Mouse (Mus musculus) stomach, embryonic 14.5 days (tissue): ENCODE data around the gene Styk1. TPM values are rescaled to one million over a fixed set of nuclear protein-coding genes. Genes with fewer than 3 reads are reported as not detected.
A peak's percentile ranks its signal among the peaks of the same experiment; 100 is the strongest.

Experiments
- ATAC-seq: fragments of 200-750 bp; cut with Nextera tagmentation; 2 replicates; pipeline ENCODE4 v1.8.0; 2017; ENCODE audit warnings: low read depth, moderate TSS enrichment; ENCODE audit not compliant: insufficient number of reproducible peaks, insufficient read depth, low FRiP score
- H3K27ac ChIP-seq: fragments of 300-500 bp; sonication (generic); 2 replicates; pipeline ENCODE4 v1.5.1; 2014; ENCODE audit warnings: mild to moderate bottlenecking, low read length, moderate library complexity, mixed read lengths
- H3K27me3 ChIP-seq: fragments of 300-500 bp; sonication (generic); 2 replicates; pipeline ENCODE4 v1.6.1; 2014; ENCODE audit warnings: low read length, control low read depth, mixed read lengths; ENCODE audit not compliant: control insufficient read depth, insufficient read depth
- H3K36me3 ChIP-seq: fragments of 300-500 bp; sonication (generic); 2 replicates; pipeline ENCODE4 v1.6.1; 2014; ENCODE audit warnings: mild to moderate bottlenecking, control low read depth, low read length, moderate library complexity, mixed read lengths; ENCODE audit not compliant: control insufficient read depth, insufficient read depth
- H3K4me1 ChIP-seq: fragments of 300-500 bp; sonication (generic); 2 replicates; pipeline ENCODE4 v1.6.1; 2014; ENCODE audit warnings: low read length, control low read depth, mixed read lengths; ENCODE audit not compliant: control insufficient read depth, insufficient read depth
- H3K4me2 ChIP-seq: fragments of 300-500 bp; sonication (generic); replicated peaks from 2 replicates; pipeline ENCODE4 v1.6.1; 2014; ENCODE audit warnings: low read depth, low read length, control low read depth
- H3K4me3 ChIP-seq: fragments of 300-500 bp; sonication (generic); 2 replicates; pipeline ENCODE4 v1.5.1; 2014; ENCODE audit warnings: low read depth, low read length, control low read depth
- H3K9ac ChIP-seq: fragments of 300-500 bp; sonication (generic); replicated peaks from 2 replicates; pipeline ENCODE4 v1.6.1; 2014; ENCODE audit warnings: low read depth, mild to moderate bottlenecking, control low read depth, low read length, moderate library complexity, mixed read lengths
- H3K9me3 ChIP-seq: fragments of 300-500 bp; sonication (generic); 2 replicates; pipeline ENCODE4 v1.6.1; 2016; ENCODE audit warnings: low read depth, low read length, control low read depth; ENCODE audit not compliant: control insufficient read depth
- WGBS: fragments of 180-500 bp; shearing (Covaris S2); extraction: QIAGEN DNeasy Blood & Tissue Kit; methylation state at CpG from one replicate; pipeline ENCODE4 v1.1.7; 2014; 5-methylcytosine and 5-hydroxymethylcytosine counted together
- polyA plus RNA-seq: library from polyadenylated mRNA; unstranded; fragments of >200 nt; fragmentation: Nextera tagmentation; extraction: Ambion mirVana; gene quantifications from 2 replicates; pipeline ENCODE4 v1.2.1, GENCODE M21; 2014

Gene Styk1
- polyA plus RNA-seq = 7.1 and 7.8 TPM in 2 replicates

DNA sequence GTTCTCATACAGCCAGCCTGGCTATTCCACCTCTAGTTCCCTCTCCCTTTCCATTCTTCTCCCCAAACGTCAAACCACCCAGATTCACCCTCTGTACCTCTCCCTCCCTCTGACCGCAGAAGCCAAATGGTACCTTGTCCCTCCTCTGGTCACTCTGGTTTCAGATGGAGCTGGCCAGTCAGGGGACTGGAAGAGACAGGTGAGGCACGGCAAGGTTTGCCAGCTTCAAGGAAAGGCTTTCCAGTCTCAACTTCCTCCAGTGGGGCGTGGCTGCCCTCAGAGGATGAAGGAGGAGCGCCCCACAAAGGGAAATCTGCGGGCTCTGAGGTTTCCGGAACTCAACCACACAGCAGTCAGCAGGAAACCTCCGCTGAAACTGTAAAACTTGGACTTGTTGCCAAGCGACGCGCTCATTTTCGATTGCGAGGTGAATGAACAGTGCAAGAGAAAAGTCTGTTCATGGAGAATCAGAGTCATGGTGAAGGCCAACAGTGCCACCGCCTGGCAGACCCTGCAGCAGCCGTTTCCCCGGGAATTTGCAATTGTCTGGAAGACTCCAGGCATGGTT is at the start of gene Styk1:
Styk1 (minus strand) TSS at position 246 of the 568 bp plus-strand sequence.
- Histone ChIP-seq H3K9me3 (no peaks in the 10 kb centered on the region), H3K36me3 (no peaks in the 10 kb centered on the region), H3K4me1 (no peaks in the 10 kb centered on the region), H3K4me3 (peak within 1 kb of the TSS; percentile 30), H3K9ac (0 out of 2 replicates have a peak within 1 kb of the TSS, but pooled peaks have one; percentile 21), H3K27ac (no peak within 1 kb of the TSS), H3K4me2 (peak within 1 kb of the TSS; percentile 55), H3K27me3 (no peaks in the 10 kb centered on the region)
- 1% methylated on average over 16 of the region's 16 CpGs for WGBS
- peak; percentile 89 for ATAC-seq

DNA sequence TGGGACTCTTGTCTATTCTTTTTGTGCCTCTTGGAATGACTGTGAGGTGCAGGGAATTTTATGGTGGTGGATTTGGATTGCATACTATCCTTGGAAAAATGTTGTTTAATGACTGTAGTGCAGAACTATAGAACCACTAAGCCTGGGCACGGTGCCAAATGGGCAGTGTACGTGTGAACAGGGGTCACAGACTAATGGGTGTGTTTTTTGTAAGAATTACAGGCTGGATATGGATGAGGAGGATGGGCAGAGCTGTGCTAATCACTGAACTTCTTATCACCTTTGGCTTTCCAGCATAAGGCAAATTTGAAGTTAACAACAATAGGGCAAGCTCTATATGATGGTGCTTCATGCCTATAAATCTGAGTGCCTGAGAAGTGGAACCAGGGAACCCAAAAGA is 49.6 kb upstream of the Styk1 start:
- no peak overlapping the region for H3K27ac ChIP-seq
- H3K9ac ChIP-seq = no peak overlapping the region
- H3K9me3 ChIP-seq = no peaks in the 10 kb centered on the region
- no peaks in the 10 kb centered on the region for H3K36me3 ChIP-seq
- no peaks in the 10 kb centered on the region for H3K27me3 ChIP-seq
- no peak for ATAC-seq
- no peaks in the 10 kb centered on the region for H3K4me1 ChIP-seq
- no peak overlapping the region for H3K4me2 ChIP-seq
- H3K4me3 ChIP-seq = no peak overlapping the region
- WGBS = 55% methylated on average over 2 of the region's 2 CpGs

DNA sequence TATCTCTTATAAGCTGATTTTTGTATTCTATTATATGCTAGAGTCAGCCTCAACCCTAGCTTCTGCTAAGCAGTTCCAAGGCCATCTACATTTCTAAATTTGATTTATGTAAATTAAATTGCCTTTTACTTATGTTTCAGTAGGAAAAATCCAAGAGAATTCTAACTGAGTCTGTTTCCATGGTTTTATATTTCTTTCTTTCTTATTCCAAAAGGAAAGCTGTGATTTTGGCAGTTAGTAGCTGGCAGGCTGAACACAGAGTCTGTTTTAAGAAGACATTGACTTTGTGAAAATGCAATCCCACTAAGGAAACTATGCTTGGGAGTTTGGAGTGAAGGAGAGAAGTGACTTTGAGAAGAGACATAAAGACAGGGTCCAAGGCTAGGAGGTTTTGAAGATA is 49.2 kb upstream of the Styk1 start:
- H3K9me3 ChIP-seq = no peaks in the 10 kb centered on the region
- H3K9ac ChIP-seq = no peak overlapping the region
- no peak overlapping the region for H3K4me3 ChIP-seq
- H3K27me3 ChIP-seq = no peaks in the 10 kb centered on the region
- H3K36me3 ChIP-seq = no peaks in the 10 kb centered on the region
- H3K4me1 ChIP-seq = no peaks in the 10 kb centered on the region
- ATAC-seq = no peak
- no peak overlapping the region for H3K4me2 ChIP-seq
- no peak overlapping the region for H3K27ac ChIP-seq

DNA sequence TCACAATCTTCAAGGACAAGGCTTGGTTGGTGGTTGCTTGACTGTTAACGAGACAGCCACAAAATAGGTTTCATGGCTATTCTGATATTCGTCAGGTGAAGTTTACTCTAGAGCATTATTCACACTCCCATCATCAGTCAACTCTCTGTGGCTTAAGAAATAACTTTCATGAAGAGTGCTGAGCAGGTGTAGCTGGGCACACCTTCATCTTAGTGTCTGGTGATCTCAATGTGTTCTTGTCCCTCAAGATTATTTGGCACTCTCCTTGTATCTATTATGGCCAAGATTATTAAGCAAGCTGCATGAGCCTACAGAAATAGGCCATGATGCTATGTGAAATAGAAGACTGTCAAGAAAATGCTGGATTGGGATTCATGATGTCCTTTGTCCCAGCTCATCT is 47.9 kb upstream of the Styk1 start:
- Histone ChIP-seq H3K27me3 (no peaks in the 10 kb centered on the region), H3K4me3 (no peak overlapping the region), H3K4me2 (no peak overlapping the region), H3K9me3 (no peaks in the 10 kb centered on the region), H3K27ac (no peak overlapping the region), H3K36me3 (no peaks in the 10 kb centered on the region), H3K9ac (no peak overlapping the region), H3K4me1 (no peaks in the 10 kb centered on the region)
- ATAC-seq = no peak
- 84% methylated on average over 2 of the region's 2 CpGs for WGBS

DNA sequence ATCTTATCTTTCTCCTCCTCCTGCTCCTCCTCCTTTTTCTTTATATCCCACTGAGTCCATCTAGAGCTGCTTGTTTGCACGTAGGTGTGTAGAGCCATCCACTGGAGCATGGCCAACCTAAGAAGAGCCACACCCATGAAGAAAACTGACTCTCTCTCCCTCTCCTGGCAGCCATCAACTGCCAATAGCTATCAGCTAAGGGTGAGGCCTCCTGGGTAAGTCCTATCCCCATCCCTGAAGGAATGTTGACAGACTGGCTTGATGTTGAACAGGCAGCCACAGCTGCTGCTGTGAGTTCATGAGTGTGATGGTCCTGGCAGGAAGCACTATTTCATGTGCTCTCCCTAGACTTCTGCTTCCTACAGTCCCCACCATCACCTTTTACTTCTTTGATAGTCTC is 43.3 kb upstream of the Styk1 start:
- Histone ChIP-seq H3K4me1 (no peaks in the 10 kb centered on the region), H3K9me3 (no peaks in the 10 kb centered on the region), H3K36me3 (no peaks in the 10 kb centered on the region), H3K27me3 (no peaks in the 10 kb centered on the region), H3K27ac (no peak overlapping the region), H3K4me2 (no peak overlapping the region), H3K4me3 (no peak overlapping the region), H3K9ac (no peak overlapping the region)
- ATAC-seq = no peak
- WGBS = 33% methylated on average over 1 of the region's 1 CpGs

DNA sequence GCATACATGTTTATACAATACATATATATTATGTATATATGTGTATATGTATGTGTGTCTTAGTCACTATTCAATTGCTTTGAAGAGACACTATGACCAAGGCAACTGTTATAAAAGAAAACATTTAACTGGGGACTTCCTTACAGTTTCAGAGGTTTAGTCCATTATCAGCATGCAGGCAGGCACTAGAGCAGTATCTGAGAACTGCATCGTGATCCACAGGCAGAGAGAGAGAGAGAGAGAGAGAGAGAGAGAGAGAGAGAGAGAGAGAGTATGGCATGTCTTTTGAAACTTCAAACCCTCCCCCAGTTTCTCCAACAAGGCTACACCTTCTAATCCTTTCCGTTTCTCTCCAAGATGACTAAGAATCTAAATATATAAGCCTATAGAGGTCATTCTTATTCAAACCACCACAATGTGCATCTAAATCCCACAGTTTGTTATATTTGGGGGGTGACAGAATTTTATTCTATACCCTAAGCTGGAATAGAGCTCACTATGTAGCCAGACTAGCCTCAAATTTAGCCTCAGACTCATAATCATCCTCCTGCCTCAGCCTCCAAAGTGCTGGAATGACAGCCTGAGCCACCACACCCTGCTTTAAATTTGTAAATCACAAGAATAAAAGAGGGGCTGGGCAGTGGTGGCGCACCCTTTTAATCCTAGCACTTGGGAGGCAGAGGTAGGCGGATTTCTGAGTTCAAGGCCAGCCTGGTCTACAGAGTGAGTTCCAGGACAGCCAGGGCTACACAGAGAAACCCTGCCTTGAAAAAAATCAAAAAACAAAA is 40.7 kb upstream of the Styk1 start:
- no peak overlapping the region for H3K9ac ChIP-seq
- WGBS = 67% methylated on average over 4 of the region's 4 CpGs
- no peak overlapping the region for H3K4me3 ChIP-seq
- no peaks in the 10 kb centered on the region for H3K4me1 ChIP-seq
- H3K27me3 ChIP-seq = no peaks in the 10 kb centered on the region
- H3K4me2 ChIP-seq = no peak overlapping the region
- H3K27ac ChIP-seq = no peak overlapping the region
- no peaks in the 10 kb centered on the region for H3K9me3 ChIP-seq
- H3K36me3 ChIP-seq = no peaks in the 10 kb centered on the region
- ATAC-seq = no peak

DNA sequence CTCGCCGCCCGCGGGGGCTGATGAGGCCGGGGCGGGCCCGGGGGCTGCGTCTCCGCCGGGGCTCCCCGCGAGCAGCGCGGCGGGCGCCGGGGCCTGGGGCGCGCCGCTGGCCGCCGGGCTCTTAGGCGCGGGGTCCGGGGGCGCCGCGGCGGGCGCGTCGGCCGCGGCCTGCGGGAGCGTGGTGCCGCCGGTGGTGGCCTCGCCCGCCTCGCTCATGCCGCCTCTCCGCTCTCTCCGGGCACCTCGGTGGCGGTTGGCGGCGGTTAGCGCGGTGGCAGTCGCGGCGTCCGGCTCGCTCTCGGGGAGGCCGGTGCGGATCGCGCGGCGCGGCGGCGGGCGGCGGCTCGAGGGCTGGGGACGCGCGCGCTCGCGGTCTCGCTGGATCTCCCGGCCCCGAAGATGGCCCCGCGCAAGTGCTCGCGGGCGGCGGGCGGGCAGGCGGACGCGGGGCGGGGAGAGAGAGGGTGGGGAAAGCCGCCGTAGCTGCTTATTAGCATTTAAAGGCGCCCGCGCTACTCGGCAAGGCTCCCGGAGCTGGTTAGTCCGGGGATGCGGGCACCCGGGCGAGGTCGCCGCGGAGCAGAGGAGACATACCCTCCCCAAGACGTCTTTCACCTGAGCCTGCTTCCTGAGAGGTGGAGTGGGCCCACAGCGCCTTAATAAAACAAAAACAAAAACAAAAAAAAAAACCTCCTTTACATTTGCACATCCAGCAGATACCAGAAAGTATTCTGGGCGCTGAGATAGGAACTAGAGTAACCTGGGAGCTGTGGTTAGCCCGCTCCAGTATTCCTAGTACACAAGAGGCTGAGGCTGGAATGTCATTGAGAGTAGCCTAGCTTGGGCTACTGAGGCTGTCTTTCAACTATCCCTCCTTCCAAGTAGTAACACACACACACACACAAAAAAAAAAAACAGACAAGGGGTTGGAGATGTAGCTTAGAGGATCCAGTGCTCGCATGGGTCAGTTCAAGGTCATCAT is 34.9 kb upstream of the Styk1 start, which contains the start of gene Ybx3:
Ybx3 (minus strand) TSS at position 437 of the 982 bp plus-strand sequence.
- under 1% methylated on average over 55 of the region's 107 CpGs for WGBS
- peak; percentile 95 for ATAC-seq

More for the DNA sequence above, 34.9 kb upstream of the Styk1 start, which contains the start of gene Ybx3:
- Histone ChIP-seq H3K36me3 (no peaks in the 10 kb centered on the region), H3K27me3 (no peaks in the 10 kb centered on the region), H3K9me3 (no peaks in the 10 kb centered on the region), H3K4me1 (peaks cover 11% of the 10 kb centered on the region), H3K4me3 (peak within 1 kb of the TSS; percentile 70), H3K9ac (peak within 1 kb of the TSS; percentile 85), H3K4me2 (peak within 1 kb of the TSS; percentile 81), H3K27ac (peak within 1 kb of the TSS; percentile 80; the same call in 1 of the 2 replicates)
